11 mouse cellular contexts compared by ENCODE assay signal in genomic region chr14:20340866-20341265, GRCm38 (mm10). TPM values are rescaled to one million over a fixed set of nuclear protein-coding genes. Genes with fewer than 3 reads are reported as not detected.
A peak's percentile ranks its signal among the peaks of the same experiment; 100 is the strongest.
DNase-seq lines count a peak whose midpoint lies in the region; ATAC-seq and TF ChIP-seq lines count a peak whose summit lies in the region.
"Had no signal": no experiment of that assay in that cellular context is flagged by ENCODE, and none has a peak within 500 bp of the region (broad histone marks: within the 10 kb centered on the region; RNA-seq: fewer than 3 reads in every experiment).

No protein-coding gene starts in this region.

- no peak overlapping the region for H3K27ac ChIP-seq in liver, embryonic 13.5 days
- no peak overlapping the region for H3K27ac ChIP-seq in stomach, postnatal 0 days (replicated peaks)
- H3K27ac ChIP-seq in hindbrain, embryonic 14.5 days = no peak overlapping the region
- H3K27ac ChIP-seq: embryonic facial prominence, embryonic 13.5 days had no signal

- H3K4me1 ChIP-seq in liver, embryonic 13.5 days (replicated peaks) = peaks cover 18% of the 10 kb centered on the region
- no peaks in the 10 kb centered on the region for H3K4me1 ChIP-seq in stomach, postnatal 0 days (replicated peaks; ENCODE audit: control insufficient read depth, insufficient read depth)
- no peaks in the 10 kb centered on the region for H3K4me1 ChIP-seq in hindbrain, embryonic 14.5 days (replicated peaks; ENCODE audit: control insufficient read depth, insufficient read depth, low read length)
- H3K4me1 ChIP-seq: embryonic facial prominence, embryonic 13.5 days had no signal

- H3K9me3 ChIP-seq in liver, embryonic 13.5 days (replicated peaks) = no peaks in the 10 kb centered on the region
- H3K9me3 ChIP-seq in stomach, postnatal 0 days (ENCODE audit: control insufficient read depth, low read length) = no peaks in the 10 kb centered on the region
- H3K9me3 ChIP-seq in hindbrain, embryonic 14.5 days (ENCODE audit: control insufficient read depth, low read length) = no peaks in the 10 kb centered on the region
- H3K9me3 ChIP-seq: embryonic facial prominence, embryonic 13.5 days had no signal

- DNase-seq in urinary bladder, postnatal 14 days (ENCODE audit: low spot score) = peak; percentile 44
- DNase-seq in urinary bladder, adult 18-20 months (ENCODE audit: low spot score in 2 of 2) = no peak
- peak; percentile 44 for DNase-seq in c-Kit-negative CD71-positive TER-119-positive erythroid progenitor cells, embryonic 14.5 days (ENCODE audit: low read depth, low spot score)
- peak; percentile 54 for DNase-seq in liver, embryonic 13.5 days
- peak; percentile 68 for DNase-seq in stomach, postnatal 0 days (ENCODE audit: low spot score)
- DNase-seq in hindbrain, embryonic 14.5 days (ENCODE audit: low spot score) = no peak
- DNase-seq in adrenal gland, postnatal 25 days = no peak
- DNase-seq in layer of hippocampus, postnatal 36 days = no peak
- DNase-seq: cerebellum, adult 9-11 months had no signal

- H3K9ac ChIP-seq in liver, embryonic 13.5 days = no peak overlapping the region
- H3K9ac ChIP-seq in stomach, postnatal 0 days (ENCODE audit: low read length) = no peak overlapping the region
- H3K9ac ChIP-seq in hindbrain, embryonic 14.5 days = no peak overlapping the region
- H3K9ac ChIP-seq: embryonic facial prominence, embryonic 13.5 days had no signal

- ATAC-seq in liver, embryonic 13.5 days (ENCODE audit: low read depth) = no peak
- no peak for ATAC-seq in stomach, postnatal 0 days (ENCODE audit: low FRiP score, low TSS enrichment)
- no peak for ATAC-seq in hindbrain, embryonic 14.5 days (ENCODE audit: low FRiP score)
- ATAC-seq: midbrain, embryonic 16.5 days had no signal

- peak overlapping the region; percentile 29; the same call in 1 of the 2 replicates for H3K4me3 ChIP-seq in liver, embryonic 13.5 days (replicated peaks)
- H3K4me3 ChIP-seq in stomach, postnatal 0 days (ENCODE audit: low read depth, low read length) = no peak overlapping the region
- H3K4me3 ChIP-seq in hindbrain, embryonic 14.5 days (replicated peaks; ENCODE audit: low read length) = no peak overlapping the region
- H3K4me3 ChIP-seq: embryonic facial prominence, embryonic 13.5 days had no signal

- no peak for TF ChIP-seq EP300 in stomach, postnatal 0 days (optimal IDR thresholded peaks at IDR 0.05)

- no peaks in the 10 kb centered on the region for H3K27me3 ChIP-seq in liver, embryonic 13.5 days
- no peaks in the 10 kb centered on the region for H3K27me3 ChIP-seq in stomach, postnatal 0 days (ENCODE audit: control insufficient read depth, insufficient read depth, low read length)
- H3K27me3 ChIP-seq in hindbrain, embryonic 14.5 days (ENCODE audit: control insufficient read depth, insufficient read depth, low read length) = no peaks in the 10 kb centered on the region
- H3K27me3 ChIP-seq: embryonic facial prominence, embryonic 13.5 days had no signal

- H3K36me3 ChIP-seq in liver, embryonic 13.5 days = peaks cover 75% of the 10 kb centered on the region
- peaks cover 9% of the 10 kb centered on the region for H3K36me3 ChIP-seq in stomach, postnatal 0 days (ENCODE audit: control insufficient read depth, insufficient read depth, low read length)
- peaks cover 54% of the 10 kb centered on the region for H3K36me3 ChIP-seq in hindbrain, embryonic 14.5 days (replicated peaks; ENCODE audit: control insufficient read depth, insufficient read depth)

- H3K4me2 ChIP-seq in liver, embryonic 13.5 days = peak overlapping the region; percentile 39
- no peak overlapping the region for H3K4me2 ChIP-seq in stomach, postnatal 0 days (replicated peaks; ENCODE audit: low read depth)
- no peak overlapping the region for H3K4me2 ChIP-seq in hindbrain, embryonic 14.5 days (replicated peaks)
- H3K4me2 ChIP-seq: embryonic facial prominence, embryonic 13.5 days had no signal

- TF ChIP-seq CTCF in stomach, postnatal 0 days (IDR thresholded peaks at IDR 0.05; ENCODE audit: low read depth) = no peak

- 64% methylated on average over 7 of the region's 7 CpGs for WGBS in liver, embryonic 13.5 days (ENCODE audit: insufficient replicate concordance)
- 75% methylated on average over 7 of the region's 7 CpGs for WGBS in stomach, postnatal 0 days
- 87% methylated on average over 7 of the region's 7 CpGs for whole genome bisulfite sequencing in hindbrain, embryonic 14.5 days

RNA-seq across cellular contexts. Expression of gene Ecd, which starts 7.1 kb away (rescaled TPM):
- 35.6 and 39.2 TPM in 2 replicates for polyA plus RNA-seq in liver, embryonic 13.5 days (2015; fragmentation: Nextera tagmentation; extraction: Ambion mirVana)
- 21.5 and 23.4 TPM in 2 replicates for polyA plus RNA-seq in stomach, postnatal 0 days (2015; fragmentation: Nextera tagmentation; extraction: Ambion mirVana)
- 51.1 and 52.5 TPM in 2 replicates for polyA plus RNA-seq in hindbrain, embryonic 14.5 days (2014; fragmentation: Nextera tagmentation; extraction: Ambion mirVana)
- 40.3 TPM in 2 replicates for total RNA-seq in adrenal gland, postnatal 25 days (2021)
- total RNA-seq in layer of hippocampus, postnatal 36 days (2021) = 10 to 100 TPM; 34.9 to 35.5 TPM

RNA-seq across cellular contexts. Expression of gene Fam149b, which starts 7.1 kb away (rescaled TPM):
- 8.2 and 8.4 TPM in 2 replicates for polyA plus RNA-seq in liver, embryonic 13.5 days (2015; fragmentation: Nextera tagmentation; extraction: Ambion mirVana)
- polyA plus RNA-seq in stomach, postnatal 0 days (2015; fragmentation: Nextera tagmentation; extraction: Ambion mirVana) = 13.5 and 14.8 TPM in 2 replicates
- polyA plus RNA-seq in hindbrain, embryonic 14.5 days (2014; fragmentation: Nextera tagmentation; extraction: Ambion mirVana) = 45.6 and 46.7 TPM in 2 replicates
- 40.0 and 44.5 TPM in 2 replicates for total RNA-seq in adrenal gland, postnatal 25 days (2021)
- 10 to 100 TPM; 50.8 to 53.1 TPM for total RNA-seq in layer of hippocampus, postnatal 36 days (2021)

RNA-seq across cellular contexts. Expression of gene Nudt13, which starts 46.4 kb away (rescaled TPM):
- polyA plus RNA-seq in liver, embryonic 13.5 days (2015; fragmentation: Nextera tagmentation; extraction: Ambion mirVana) = 6.3 and 7.4 TPM in 2 replicates
- polyA plus RNA-seq in stomach, postnatal 0 days (2015; fragmentation: Nextera tagmentation; extraction: Ambion mirVana) = 11.6 and 11.8 TPM in 2 replicates
- 10.4 and 10.8 TPM in 2 replicates for polyA plus RNA-seq in hindbrain, embryonic 14.5 days (2014; fragmentation: Nextera tagmentation; extraction: Ambion mirVana)
- 41.4 and 59.6 TPM in 2 replicates for total RNA-seq in adrenal gland, postnatal 25 days (2021)
- total RNA-seq in layer of hippocampus, postnatal 36 days (2021) = 10 to 100 TPM; 21.7 to 22.9 TPM

RNA-seq across cellular contexts. Expression of gene Dnajc9, which starts 47.8 kb away (rescaled TPM):
- 133 and 148 TPM in 2 replicates for polyA plus RNA-seq in liver, embryonic 13.5 days (2015; fragmentation: Nextera tagmentation; extraction: Ambion mirVana)
- polyA plus RNA-seq in stomach, postnatal 0 days (2015; fragmentation: Nextera tagmentation; extraction: Ambion mirVana) = 41.7 and 42.7 TPM in 2 replicates
- 96.4 and 116 TPM in 2 replicates for polyA plus RNA-seq in hindbrain, embryonic 14.5 days (2014; fragmentation: Nextera tagmentation; extraction: Ambion mirVana)
- total RNA-seq in adrenal gland, postnatal 25 days (2021) = 35.2 and 39.1 TPM in 2 replicates
- 10 to 100 TPM; 24.8 to 25.0 TPM for total RNA-seq in layer of hippocampus, postnatal 36 days (2021)

RNA-seq across cellular contexts. Expression of gene Mrps16, which starts 52.6 kb away (rescaled TPM):
- polyA plus RNA-seq in liver, embryonic 13.5 days (2015; fragmentation: Nextera tagmentation; extraction: Ambion mirVana) = 71.5 and 73.0 TPM in 2 replicates
- polyA plus RNA-seq in stomach, postnatal 0 days (2015; fragmentation: Nextera tagmentation; extraction: Ambion mirVana) = 65.0 and 77.4 TPM in 2 replicates
- polyA plus RNA-seq in hindbrain, embryonic 14.5 days (2014; fragmentation: Nextera tagmentation; extraction: Ambion mirVana) = 63.6 and 69.8 TPM in 2 replicates
- 51.0 and 53.3 TPM in 2 replicates for total RNA-seq in adrenal gland, postnatal 25 days (2021)
- total RNA-seq in layer of hippocampus, postnatal 36 days (2021) = 10 to 100 TPM; 34.0 to 37.4 TPM

Comparison
In these comparisons a context has a peak if more than half of its experiments do, and no peak if none do; other contexts are left out.
1. DNase-seq: peak in urinary bladder, postnatal 14 days (single experiment), c-Kit-negative CD71-positive TER-119-positive erythroid progenitor cells, embryonic 14.5 days (single experiment), liver, embryonic 13.5 days (single experiment) and stomach, postnatal 0 days (single experiment); none in urinary bladder, adult 18-20 months (0 of 2), hindbrain, embryonic 14.5 days (single experiment), adrenal gland, postnatal 25 days (single experiment) and layer of hippocampus, postnatal 36 days (0 of 2).